Mouse (Mus musculus) testis, adult 2 months (tissue): ENCODE measurements around the gene Gm20532. TPM values are rescaled to one million over a fixed set of nuclear protein-coding genes. Genes with fewer than 3 reads are reported as not detected.

Experiments used
- H3K27ac ChIP-seq: fragments of 200-500 bp; 2 replicates; pipeline ENCODE4 v1.5.1; 2012; ENCODE audit warnings: low read depth, low read length; ENCODE audit not compliant: control insufficient read depth, insufficient read depth
- H3K27me3 ChIP-seq: fragments of 200-500 bp; 2 replicates; pipeline ENCODE4 v1.6.1; 2012; ENCODE audit warnings: mild to moderate bottlenecking, low read length, moderate library complexity; ENCODE audit not compliant: control insufficient read depth, insufficient read depth
- H3K36me3 ChIP-seq: fragments of 200-500 bp; 2 replicates; pipeline ENCODE4 v1.6.1; 2012; ENCODE audit warnings: mild to moderate bottlenecking, low read length; ENCODE audit not compliant: control insufficient read depth, insufficient read depth
- H3K4me1 ChIP-seq: fragments of 200-500 bp; 2 replicates; pipeline ENCODE4 v1.6.1; 2012; ENCODE audit warnings: low read length; ENCODE audit not compliant: control insufficient read depth, insufficient read depth
- H3K4me3 ChIP-seq: fragments of 200-500 bp; 2 replicates; pipeline ENCODE4 v1.5.1; 2012; ENCODE audit warnings: low read depth, mild to moderate bottlenecking, low read length, moderate library complexity, mixed read lengths; ENCODE audit not compliant: control insufficient read depth
- CTCF ChIP-seq: fragments of 200-500 bp; IDR thresholded peaks from 2 replicates; pipeline ENCODE4 v1.5.1; 2012; ENCODE audit warnings: low read depth, mild to moderate bottlenecking, inconsistent platforms, low read length, moderate library complexity; ENCODE audit not compliant: control insufficient read depth, insufficient read depth, insufficient replicate concordance
- POLR2A ChIP-seq: fragments of 200-500 bp; IDR thresholded peaks from 2 replicates; pipeline ENCODE4 v1.6.1; 2012; ENCODE audit warnings: low read depth, mild to moderate bottlenecking, inconsistent platforms, low read length, moderate library complexity; ENCODE audit not compliant: control insufficient read depth
- polyA plus RNA-seq: library from polyadenylated mRNA; depleted of rRNA; stranded (reverse); fragments of >200 nt; gene quantifications from 2 replicates; pipeline ENCODE4 v1.2.3, GENCODE M21; 2012; rRNA removed

Gm20532 gene
- polyA plus RNA-seq, result not detected in 2 replicates

GRCm38 (mm10) chr2:26586294-26587043, at the start of gene Gm20532:
Gene Gm20532 (plus strand): TSS chr2:26586639.
- Histone ChIP-seq H3K27ac (no peak within 1 kb of the TSS), H3K27me3 (no peaks in the 10 kb centered on the region), H3K36me3 (no peaks in the 10 kb centered on the region), H3K4me3 (peak within 1 kb of the TSS; percentile 80), H3K4me1 (peaks cover 6% of the 10 kb centered on the region)
- peak; percentile 39; the same call in 1 of the 2 replicates for TF ChIP-seq CTCF
- TF ChIP-seq POLR2A, result no peak

- no peaks in the 10 kb centered on the region for H3K27me3 ChIP-seq
- H3K36me3 ChIP-seq, result no peaks in the 10 kb centered on the region
- H3K4me1 ChIP-seq, result no peaks in the 10 kb centered on the region; the same call in 1 of the 2 replicates
- TF ChIP-seq CTCF, result no peak
- H3K4me3 ChIP-seq, result no peak overlapping the region
- no peak overlapping the region for H3K27ac ChIP-seq
Measured at GRCm38 (mm10) chr2:26539516-26539915, 46.9 kb upstream of the Gm20532 start.

GRCm38 (mm10) chr2:26540721-26541120, 45.7 kb upstream of the Gm20532 start:
- H3K4me1 ChIP-seq, result no peaks in the 10 kb centered on the region; the same call in 1 of the 2 replicates
- TF ChIP-seq CTCF (no peak), POLR2A (no peak)
- H3K4me3 ChIP-seq, result no peak overlapping the region
- no peak overlapping the region for H3K27ac ChIP-seq
- H3K27me3 ChIP-seq, result no peaks in the 10 kb centered on the region
- H3K36me3 ChIP-seq, result no peaks in the 10 kb centered on the region

- Histone ChIP-seq H3K36me3 (no peaks in the 10 kb centered on the region), H3K4me1 (no peaks in the 10 kb centered on the region; the same call in 1 of the 2 replicates), H3K27ac (no peak overlapping the region), H3K27me3 (no peaks in the 10 kb centered on the region), H3K4me3 (no peak overlapping the region)
- TF ChIP-seq CTCF (no peak), POLR2A (no peak)
Measured at GRCm38 (mm10) chr2:26541258-26541910, 45.1 kb upstream of the Gm20532 start.

- no peak for TF ChIP-seq CTCF
- no peak for TF ChIP-seq POLR2A
- no peak overlapping the region for H3K27ac ChIP-seq
Measured at GRCm38 (mm10) chr2:26543155-26543554, 43.3 kb upstream of the Gm20532 start.

GRCm38 (mm10) chr2:26543768-26544167, 42.7 kb upstream of the Gm20532 start:
- H3K27ac ChIP-seq, result no peak overlapping the region
- no peaks in the 10 kb centered on the region; the same call in 1 of the 2 replicates for H3K4me1 ChIP-seq
- H3K36me3 ChIP-seq, result no peaks in the 10 kb centered on the region
- H3K4me3 ChIP-seq, result no peak overlapping the region
- TF ChIP-seq POLR2A, result no peak
- no peak for TF ChIP-seq CTCF
- no peaks in the 10 kb centered on the region for H3K27me3 ChIP-seq

More at GRCm38 (mm10) chr2:26543155-26543554, 43.3 kb upstream of the Gm20532 start:
- no peaks in the 10 kb centered on the region for H3K27me3 ChIP-seq
- no peaks in the 10 kb centered on the region; the same call in 1 of the 2 replicates for H3K4me1 ChIP-seq
- no peaks in the 10 kb centered on the region for H3K36me3 ChIP-seq
- H3K4me3 ChIP-seq, result no peak overlapping the region

- Histone ChIP-seq H3K36me3 (no peaks in the 10 kb centered on the region), H3K4me1 (no peaks in the 10 kb centered on the region; the same call in 1 of the 2 replicates), H3K27ac (no peak overlapping the region), H3K27me3 (no peaks in the 10 kb centered on the region), H3K4me3 (no peak overlapping the region)
- no peak for TF ChIP-seq CTCF
- no peak for TF ChIP-seq POLR2A
Measured at GRCm38 (mm10) chr2:26544265-26544664, 42.2 kb upstream of the Gm20532 start.
